Mouse (Mus musculus) gastrocnemius, postnatal 25 days (tissue): ENCODE measurements around the gene Edaradd. TPM values are rescaled to one million over a fixed set of nuclear protein-coding genes. Genes with fewer than 3 reads are reported as not detected.
"Not testable (repeated sequence)": the region's sequence is repeated elsewhere in the genome, so short reads cannot be mapped to it uniquely, and the experiment has no call there.

Source experiments
- DNase-seq: peaks from one replicate; pipeline ENCODE4 v3.0.0; 2022
- total RNA-seq, 2 experiments: library from RNA; stranded (reverse); gene quantifications; 1 replicate in 1 of 2; 2 replicates in 1 of 2; pipeline ENCODE4 v1.2.3; 2021

Gene Edaradd
- total RNA-seq, 2 experiments from 2014 or later, result not detected

GRCm38 (mm10) chr13:12511189-12511965, 8.9 kb downstream of the Edaradd start:
- no peak for DNase-seq

- DNase-seq, result no peak
Measured at GRCm38 (mm10) chr13:12510032-12510431, 10.2 kb downstream of the Edaradd start.

- no peak for DNase-seq
Measured at GRCm38 (mm10) chr13:12507426-12507825, 12.8 kb downstream of the Edaradd start.

- no peak for DNase-seq
Measured at GRCm38 (mm10) chr13:12505359-12505758, 14.9 kb downstream of the Edaradd start.

- DNase-seq, result no peak
Measured at GRCm38 (mm10) chr13:12503238-12503751, 16.9 kb downstream of the Edaradd start.

- no peak for DNase-seq
Measured at GRCm38 (mm10) chr13:12502665-12503237, 17.5 kb downstream of the Edaradd start.

GRCm38 (mm10) chr13:12499107-12499506, 21.1 kb downstream of the Edaradd start:
- no peak for DNase-seq

- DNase-seq, result no peak
Measured at GRCm38 (mm10) chr13:12497809-12498208, 22.4 kb downstream of the Edaradd start.

- no peak for DNase-seq
Measured at GRCm38 (mm10) chr13:12494750-12495149, 25.5 kb downstream of the Edaradd start.

GRCm38 (mm10) chr13:12492515-12492914, 27.7 kb downstream of the Edaradd start:
- no peak for DNase-seq

GRCm38 (mm10) chr13:12485640-12486039, 34.6 kb downstream of the Edaradd start:
- DNase-seq, result no peak

GRCm38 (mm10) chr13:12485197-12485596, 35.0 kb downstream of the Edaradd start:
- no peak for DNase-seq

- no peak for DNase-seq
Measured at GRCm38 (mm10) chr13:12479802-12480201, 40.4 kb downstream of the Edaradd start.

- DNase-seq, result no peak
Measured at GRCm38 (mm10) chr13:12478301-12478700, 41.9 kb downstream of the Edaradd start.

GRCm38 (mm10) chr13:12476886-12477285, 43.4 kb downstream of the Edaradd start:
- no peak for DNase-seq

GRCm38 (mm10) chr13:12475239-12475638, 45.0 kb downstream of the Edaradd start:
- no peak for DNase-seq

- peak; percentile 25 for DNase-seq
Measured at GRCm38 (mm10) chr13:12473724-12474378, 46.4 kb downstream of the Edaradd start.

GRCm38 (mm10) chr13:12468488-12468887, 51.8 kb downstream of the Edaradd start:
- DNase-seq, result no peak

GRCm38 (mm10) chr13:12464844-12465243, 55.4 kb downstream of the Edaradd start, which contains the start of gene Lgals8:
Lgals8 (minus strand) TSS chr13:12464944.
- no peak for DNase-seq

GRCm38 (mm10) chr13:12464159-12464558, 56.1 kb downstream of the Edaradd start:
- DNase-seq, result not testable (repeated sequence)

- no peak for DNase-seq
Measured at GRCm38 (mm10) chr13:12462623-12463022, 57.6 kb downstream of the Edaradd start.

GRCm38 (mm10) chr13:12461730-12462119, 58.5 kb downstream of the Edaradd start:
- no peak for DNase-seq
